Mouse (Mus musculus) heart, embryonic 16.5 days (tissue): ENCODE results near the gene Baz2b. TPM values are rescaled to one million over a fixed set of nuclear protein-coding genes. Genes with fewer than 3 reads are reported as not detected.

Experiments
- ATAC-seq: fragments of 200-750 bp; cut with Nextera tagmentation; replicated peaks from 2 replicates; pipeline ENCODE4 v1.8.0; 2017; ENCODE audit warnings: moderate number of reproducible peaks; ENCODE audit not compliant: insufficient read depth, low FRiP score; ENCODE audit errors: extremely low read depth
- H3K27ac ChIP-seq: fragments of 300-500 bp; sonication (generic); 2 replicates; pipeline ENCODE4 v1.5.1; 2014; ENCODE audit warnings: mild to moderate bottlenecking, low read length, control low read depth, moderate library complexity
- H3K27me3 ChIP-seq: fragments of 300-500 bp; sonication (generic); 2 replicates; pipeline ENCODE4 v1.6.1; 2014; ENCODE audit warnings: low read length, mixed read lengths; ENCODE audit not compliant: control insufficient read depth, insufficient read depth
- H3K36me3 ChIP-seq: fragments of 300-500 bp; sonication (generic); 2 replicates; pipeline ENCODE4 v1.6.1; 2014; ENCODE audit not compliant: control insufficient read depth, insufficient read depth
- H3K4me1 ChIP-seq: fragments of 300-500 bp; sonication (generic); 2 replicates; pipeline ENCODE4 v1.6.1; 2014; ENCODE audit warnings: low read length, mixed read lengths; ENCODE audit not compliant: control insufficient read depth, insufficient read depth
- H3K4me2 ChIP-seq: fragments of 300-500 bp; sonication (generic); 2 replicates; pipeline ENCODE4 v1.6.1; 2014; ENCODE audit warnings: low read depth, mild to moderate bottlenecking, control low read depth, low read length
- H3K4me3 ChIP-seq: fragments of 300-500 bp; sonication (generic); 2 replicates; pipeline ENCODE4 v1.5.1; 2014; ENCODE audit warnings: mild to moderate bottlenecking, control low read depth, low read length
- H3K9ac ChIP-seq: fragments of 300-500 bp; sonication (generic); 2 replicates; pipeline ENCODE4 v1.6.1; 2014; ENCODE audit warnings: low read length, control low read depth
- H3K9me3 ChIP-seq: fragments of 300-500 bp; sonication (generic); replicated peaks from 2 replicates; pipeline ENCODE4 v1.6.1; 2016; ENCODE audit warnings: low read length; ENCODE audit not compliant: control insufficient read depth
- WGBS: fragments of 180-500 bp; shearing (Covaris S2); extraction: QIAGEN DNeasy Blood & Tissue Kit; methylation state at CpG from one replicate; pipeline ENCODE4 v1.1.7; 2014; 5-methylcytosine and 5-hydroxymethylcytosine counted together
- polyA plus RNA-seq: library from polyadenylated mRNA; unstranded; fragments of >200 nt; fragmentation: Nextera tagmentation; extraction: Ambion mirVana; gene quantifications from 2 replicates; pipeline ENCODE4 v1.2.1, GENCODE M21; 2015

Baz2b gene
- polyA plus RNA-seq, 1 experiment from 2014 or later: 42.7 TPM

GRCm38 (mm10) chr2:59898105-59898504 is 311.5 kb downstream of the Baz2b start:
- Histone ChIP-seq H3K36me3 (peaks cover 28% of the 10 kb centered on the region), H3K9ac (no peak overlapping the region), H3K4me1 (peaks cover 6% of the 10 kb centered on the region), H3K27me3 (no peaks in the 10 kb centered on the region), H3K27ac (no peak overlapping the region), H3K4me3 (no peak overlapping the region), H3K9me3 (no peaks in the 10 kb centered on the region), H3K4me2 (no peak overlapping the region)
- 95% methylated on average over 5 of the region's 7 CpGs for WGBS
- no peak for ATAC-seq

- Histone ChIP-seq H3K4me2 (no peak overlapping the region), H3K4me1 (peaks cover 6% of the 10 kb centered on the region), H3K4me3 (no peak overlapping the region), H3K27me3 (no peaks in the 10 kb centered on the region), H3K36me3 (peaks cover 24% of the 10 kb centered on the region), H3K9me3 (no peaks in the 10 kb centered on the region), H3K9ac (no peak overlapping the region), H3K27ac (peak overlapping the region; percentile 72)
- ATAC-seq: no peak
- 67% methylated on average over 8 of the region's 8 CpGs for WGBS
Measured at GRCm38 (mm10) chr2:59896837-59897236, 312.8 kb downstream of the Baz2b start.

GRCm38 (mm10) chr2:59896400-59896799 is 313.2 kb downstream of the Baz2b start:
- no peaks in the 10 kb centered on the region for H3K27me3 ChIP-seq
- 39% methylated on average over 7 of the region's 7 CpGs for WGBS
- H3K4me1 ChIP-seq: peaks cover 6% of the 10 kb centered on the region
- no peaks in the 10 kb centered on the region for H3K9me3 ChIP-seq
- no peak overlapping the region for H3K9ac ChIP-seq
- peaks cover 20% of the 10 kb centered on the region for H3K36me3 ChIP-seq
- peak overlapping the region; percentile 72 for H3K27ac ChIP-seq
- H3K4me3 ChIP-seq: no peak overlapping the region
- no peak overlapping the region for H3K4me2 ChIP-seq
- peak; percentile 69; the same call in 1 of the 2 replicates for ATAC-seq

- 83% methylated on average over 6 of the region's 6 CpGs for WGBS
- Histone ChIP-seq H3K4me2 (no peak overlapping the region), H3K27me3 (no peaks in the 10 kb centered on the region), H3K9ac (no peak overlapping the region), H3K4me1 (no peaks in the 10 kb centered on the region), H3K27ac (no peak overlapping the region), H3K4me3 (no peak overlapping the region), H3K36me3 (peaks cover 4% of the 10 kb centered on the region; the same call in 1 of the 2 replicates), H3K9me3 (no peaks in the 10 kb centered on the region)
- no peak for ATAC-seq
Measured at GRCm38 (mm10) chr2:59889699-59890098, 319.9 kb downstream of the Baz2b start.

- H3K9me3 ChIP-seq: no peaks in the 10 kb centered on the region; the same call in 1 of the 2 replicates
- peak overlapping the region; percentile 58 for H3K4me2 ChIP-seq
- no peak for ATAC-seq
- 0 out of 2 replicates have a peak overlapping the region, but pooled peaks have one; percentile 44 for H3K27ac ChIP-seq
- peak overlapping the region; percentile 45; the same call in 1 of the 2 replicates for H3K9ac ChIP-seq
- peak overlapping the region; percentile 85 for H3K4me3 ChIP-seq
- no peaks in the 10 kb centered on the region for H3K27me3 ChIP-seq
- 59% methylated on average over 8 of the region's 8 CpGs for WGBS
- peaks cover 9% of the 10 kb centered on the region for H3K4me1 ChIP-seq
- H3K36me3 ChIP-seq: peaks cover 7% of the 10 kb centered on the region; the same call in 1 of the 2 replicates
Measured at GRCm38 (mm10) chr2:59882742-59883281, 326.8 kb downstream of the Baz2b start.

- WGBS: 3% methylated on average over 57 of the region's 57 CpGs
- ATAC-seq: peak; percentile 97
Measured at GRCm38 (mm10) chr2:59881831-59882741, 327.6 kb downstream of the Baz2b start, which contains the start of gene Wdsub1. Gene Wdsub1 (minus strand): TSS chr2:59882591.

GRCm38 (mm10) chr2:59881404-59881803 is 328.2 kb downstream of the Baz2b start:
- Histone ChIP-seq H3K4me2 (peak overlapping the region; percentile 58), H3K9ac (peak overlapping the region; percentile 86), H3K9me3 (no peaks in the 10 kb centered on the region; the same call in 1 of the 2 replicates), H3K4me1 (peaks cover 9% of the 10 kb centered on the region), H3K27ac (peak overlapping the region; percentile 83), H3K36me3 (peaks cover 7% of the 10 kb centered on the region; the same call in 1 of the 2 replicates), H3K27me3 (no peaks in the 10 kb centered on the region), H3K4me3 (peak overlapping the region; percentile 85)
- 32% methylated on average over 6 of the region's 6 CpGs for WGBS
- no peak for ATAC-seq

More at GRCm38 (mm10) chr2:59881831-59882741, 327.6 kb downstream of the Baz2b start, which contains the start of gene Wdsub1:
- H3K9ac ChIP-seq: peak within 1 kb of the TSS; percentile 86
- H3K27me3 ChIP-seq: no peaks in the 10 kb centered on the region
- H3K4me1 ChIP-seq: peaks cover 9% of the 10 kb centered on the region
- H3K4me2 ChIP-seq: peak within 1 kb of the TSS; percentile 58
- H3K27ac ChIP-seq: peak within 1 kb of the TSS; percentile 83
- no peaks in the 10 kb centered on the region; the same call in 1 of the 2 replicates for H3K9me3 ChIP-seq
- H3K4me3 ChIP-seq: peak within 1 kb of the TSS; percentile 85
- H3K36me3 ChIP-seq: peaks cover 7% of the 10 kb centered on the region; the same call in 1 of the 2 replicates

- H3K9ac ChIP-seq: no peak overlapping the region
- peaks cover 9% of the 10 kb centered on the region for H3K4me1 ChIP-seq
- H3K36me3 ChIP-seq: peaks cover 15% of the 10 kb centered on the region; the same call in 1 of the 2 replicates
- no peaks in the 10 kb centered on the region for H3K27me3 ChIP-seq
- no peaks in the 10 kb centered on the region; the same call in 1 of the 2 replicates for H3K9me3 ChIP-seq
- H3K4me3 ChIP-seq: no peak overlapping the region
- H3K27ac ChIP-seq: no peak overlapping the region
- no peak overlapping the region for H3K4me2 ChIP-seq
- ATAC-seq: no peak
- 65% methylated on average over 19 of the region's 19 CpGs for WGBS
Measured at GRCm38 (mm10) chr2:59878221-59878620, 331.4 kb downstream of the Baz2b start.
